Mouse (Mus musculus): ENCODE measurements around the gene D7Ertd443e. TPM values are rescaled to one million over a fixed set of nuclear protein-coding genes. Genes with fewer than 3 reads are reported as not detected.

D7Ertd443e gene
- 0.12 and 0.17 TPM in 2 replicates for polyA plus RNA-seq (2016; fragmentation: Nextera tagmentation; extraction: Ambion mirVana)

GRCm38 (mm10) chr7:134385561-134385960, at the start of gene D7Ertd443e:
D7Ertd443e (minus strand) TSS chr7:134385661.
- H3K9ac ChIP-seq: no peak within 1 kb of the TSS
- WGBS: 84% methylated on average over 5 of the region's 5 CpGs
- no peaks in the 10 kb centered on the region for H3K36me3 ChIP-seq
- no peak for ATAC-seq (ENCODE audit: insufficient number of reproducible peaks, low FRiP score)
- no peaks in the 10 kb centered on the region for H3K27me3 ChIP-seq (replicated peaks)
- H3K4me1 ChIP-seq (replicated peaks): peaks cover 12% of the 10 kb centered on the region; the same call in 1 of the 2 replicates
- no peak within 1 kb of the TSS for H3K4me2 ChIP-seq
- H3K27ac ChIP-seq (ENCODE audit: poor library complexity, severe bottlenecking): no peak within 1 kb of the TSS
- no peak within 1 kb of the TSS for H3K4me3 ChIP-seq
- no peaks in the 10 kb centered on the region for H3K9me3 ChIP-seq (replicated peaks)

DNA sequence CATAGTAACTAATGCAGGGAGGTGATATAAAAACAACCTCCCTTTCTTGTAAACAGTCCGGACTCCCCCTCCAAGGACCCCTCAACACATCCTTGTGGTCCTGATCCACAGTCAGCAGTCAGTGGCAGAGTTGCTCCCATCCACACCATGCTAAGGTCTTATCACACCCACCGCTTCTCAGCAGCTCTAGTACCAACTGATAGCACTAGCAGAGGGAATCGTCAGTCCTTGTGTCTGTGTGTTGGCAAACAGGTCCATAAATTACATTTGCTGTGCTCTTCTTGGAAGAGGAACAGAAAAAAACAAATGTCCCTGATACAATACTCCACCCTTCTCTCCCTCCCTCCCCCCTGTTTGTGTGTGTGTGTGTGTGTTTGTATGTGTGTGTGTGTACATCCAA, 46.2 kb upstream of the D7Ertd443e start:
- Histone ChIP-seq H3K4me3 (no peak overlapping the region), H3K9ac (no peak overlapping the region), H3K27me3 (replicated peaks) (no peaks in the 10 kb centered on the region), H3K36me3 (no peaks in the 10 kb centered on the region), H3K9me3 (replicated peaks) (no peaks in the 10 kb centered on the region), H3K27ac (ENCODE audit: poor library complexity, severe bottlenecking) (no peak overlapping the region), H3K4me2 (no peak overlapping the region), H3K4me1 (replicated peaks) (0 out of 2 replicates have a peak, but pooled peaks cover 4% of the 10 kb centered on the region)
- ATAC-seq (ENCODE audit: insufficient number of reproducible peaks, low FRiP score): no peak
- WGBS: 36% methylated on average over 3 of the region's 3 CpGs

GRCm38 (mm10) chr7:134428676-134429075, 43.2 kb upstream of the D7Ertd443e start:
- H3K4me3 ChIP-seq: no peak overlapping the region
- WGBS: 81% methylated on average over 2 of the region's 2 CpGs
- H3K4me1 ChIP-seq (replicated peaks): 0 out of 2 replicates have a peak, but pooled peaks cover 4% of the 10 kb centered on the region
- no peak overlapping the region for H3K9ac ChIP-seq
- no peak overlapping the region for H3K4me2 ChIP-seq
- H3K36me3 ChIP-seq: no peaks in the 10 kb centered on the region
- no peak for ATAC-seq (ENCODE audit: insufficient number of reproducible peaks, low FRiP score)
- H3K9me3 ChIP-seq (replicated peaks): no peaks in the 10 kb centered on the region
- H3K27me3 ChIP-seq (replicated peaks): no peaks in the 10 kb centered on the region
- H3K27ac ChIP-seq (ENCODE audit: poor library complexity, severe bottlenecking): no peak overlapping the region

DNA sequence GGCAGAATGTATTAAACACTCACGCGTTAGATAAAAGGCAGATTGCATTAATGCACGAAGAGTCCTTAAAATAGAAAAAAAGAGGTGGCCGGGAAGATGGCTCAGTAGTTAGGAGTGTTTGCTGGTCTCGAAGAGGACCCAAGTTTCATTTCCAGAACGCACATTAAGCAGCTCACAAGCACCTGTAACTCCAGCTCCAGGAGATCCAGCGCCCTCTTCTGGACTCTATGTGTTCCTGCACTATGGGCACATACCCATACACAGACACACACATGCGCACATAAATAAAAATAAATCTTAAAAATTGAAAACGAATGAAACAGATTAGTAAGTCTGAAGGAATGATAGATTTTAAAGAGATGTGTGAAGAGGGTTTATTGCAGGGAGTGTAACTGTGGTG, 29.6 kb upstream of the D7Ertd443e start:
- Histone ChIP-seq H3K9me3 (replicated peaks) (no peaks in the 10 kb centered on the region; the same call in 1 of the 2 replicates), H3K27ac (ENCODE audit: poor library complexity, severe bottlenecking) (no peak overlapping the region), H3K27me3 (replicated peaks) (0 out of 2 replicates have a peak, but pooled peaks cover 4% of the 10 kb centered on the region), H3K36me3 (no peaks in the 10 kb centered on the region), H3K9ac (no peak overlapping the region), H3K4me1 (replicated peaks) (peaks cover 17% of the 10 kb centered on the region), H3K4me2 (no peak overlapping the region), H3K4me3 (no peak overlapping the region)
- no peak for ATAC-seq (ENCODE audit: insufficient number of reproducible peaks, low FRiP score)
- WGBS: 93% methylated on average over 9 of the region's 9 CpGs

- Histone ChIP-seq H3K36me3 (no peaks in the 10 kb centered on the region), H3K9me3 (replicated peaks) (no peaks in the 10 kb centered on the region; the same call in 1 of the 2 replicates), H3K4me1 (replicated peaks) (peaks cover 17% of the 10 kb centered on the region), H3K4me2 (no peak overlapping the region), H3K27me3 (replicated peaks) (0 out of 2 replicates have a peak, but pooled peaks cover 4% of the 10 kb centered on the region), H3K9ac (no peak overlapping the region), H3K27ac (ENCODE audit: poor library complexity, severe bottlenecking) (no peak overlapping the region), H3K4me3 (no peak overlapping the region)
- WGBS: 29% methylated on average over 14 of the region's 14 CpGs
- ATAC-seq (ENCODE audit: insufficient number of reproducible peaks, low FRiP score): no peak
Observed at GRCm38 (mm10) chr7:134414005-134414690, 28.7 kb upstream of the D7Ertd443e start.

DNA sequence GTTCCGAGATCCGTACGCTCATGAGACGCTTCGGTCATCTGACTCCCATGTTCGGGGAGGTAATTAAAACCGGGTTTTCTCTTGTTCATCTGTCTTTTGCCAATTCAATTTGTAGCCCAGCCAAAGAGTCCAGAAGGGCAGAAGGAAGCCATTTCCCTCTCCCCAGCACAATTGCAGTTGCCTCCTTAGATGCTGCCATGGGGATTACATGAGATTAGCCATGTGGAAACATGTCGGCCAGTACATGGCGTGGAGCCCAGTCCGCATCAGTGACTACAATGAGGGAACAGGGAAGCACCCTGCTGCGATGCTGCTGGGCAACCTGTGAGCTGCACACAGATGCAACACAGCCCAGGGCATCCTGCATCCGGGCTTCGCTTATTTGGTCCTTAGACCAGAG, 23.2 kb upstream of the D7Ertd443e start:
- no peak for ATAC-seq (ENCODE audit: insufficient number of reproducible peaks, low FRiP score)
- 83% methylated on average over 13 of the region's 13 CpGs for WGBS
- Histone ChIP-seq H3K27me3 (replicated peaks) (0 out of 2 replicates have a peak, but pooled peaks cover 4% of the 10 kb centered on the region), H3K9me3 (replicated peaks) (no peaks in the 10 kb centered on the region), H3K9ac (no peak overlapping the region), H3K36me3 (no peaks in the 10 kb centered on the region), H3K27ac (ENCODE audit: poor library complexity, severe bottlenecking) (no peak overlapping the region), H3K4me2 (no peak overlapping the region), H3K4me1 (replicated peaks) (peaks cover 10% of the 10 kb centered on the region), H3K4me3 (no peak overlapping the region)

- H3K9ac ChIP-seq: no peak overlapping the region
- whole genome bisulfite sequencing: 83% methylated on average over 2 of the region's 2 CpGs
- no peak overlapping the region for H3K4me2 ChIP-seq
- H3K27ac ChIP-seq (ENCODE audit: poor library complexity, severe bottlenecking): no peak overlapping the region
- no peaks in the 10 kb centered on the region for H3K4me1 ChIP-seq (replicated peaks)
- no peaks in the 10 kb centered on the region for H3K36me3 ChIP-seq
- H3K9me3 ChIP-seq (replicated peaks): no peaks in the 10 kb centered on the region
- ATAC-seq (ENCODE audit: insufficient number of reproducible peaks, low FRiP score): no peak
- 0 out of 2 replicates have a peak, but pooled peaks cover 3% of the 10 kb centered on the region for H3K27me3 ChIP-seq (replicated peaks)
- no peak overlapping the region for H3K4me3 ChIP-seq
Observed at GRCm38 (mm10) chr7:134400746-134401145, 15.3 kb upstream of the D7Ertd443e start.

DNA sequence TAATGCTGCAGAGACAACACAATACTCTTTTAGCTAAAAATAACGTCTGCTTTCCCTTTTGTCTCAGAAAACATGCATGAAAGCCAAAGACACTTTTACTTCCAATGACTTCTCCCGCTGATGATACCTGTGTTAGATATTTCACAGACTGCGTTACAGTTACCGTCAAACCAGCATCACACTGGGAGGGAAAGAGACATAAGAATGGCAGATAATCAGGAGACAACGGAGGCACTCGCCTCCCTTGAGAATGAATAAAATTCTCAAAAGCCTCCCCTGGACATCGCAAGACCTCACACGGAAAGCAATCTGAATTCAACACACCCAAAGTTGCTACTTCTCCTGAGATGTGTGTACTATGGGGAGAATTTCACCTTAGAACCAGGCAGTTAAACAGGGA, 11.3 kb upstream of the D7Ertd443e start:
- WGBS: 72% methylated on average over 8 of the region's 8 CpGs
- Histone ChIP-seq H3K27me3 (replicated peaks) (0 out of 2 replicates have a peak, but pooled peaks cover 3% of the 10 kb centered on the region), H3K9ac (no peak overlapping the region), H3K9me3 (replicated peaks) (no peaks in the 10 kb centered on the region), H3K27ac (ENCODE audit: poor library complexity, severe bottlenecking) (no peak overlapping the region), H3K36me3 (no peaks in the 10 kb centered on the region), H3K4me2 (no peak overlapping the region), H3K4me1 (replicated peaks) (no peaks in the 10 kb centered on the region), H3K4me3 (no peak overlapping the region)
- no peak for ATAC-seq (ENCODE audit: insufficient number of reproducible peaks, low FRiP score)

- H3K4me1 ChIP-seq (replicated peaks): peaks cover 12% of the 10 kb centered on the region; the same call in 1 of the 2 replicates
- no peak for ATAC-seq (ENCODE audit: insufficient number of reproducible peaks, low FRiP score)
- WGBS: 81% methylated on average over 3 of the region's 3 CpGs
- no peak overlapping the region for H3K4me2 ChIP-seq
- no peaks in the 10 kb centered on the region for H3K27me3 ChIP-seq (replicated peaks)
- no peaks in the 10 kb centered on the region for H3K9me3 ChIP-seq (replicated peaks)
- H3K36me3 ChIP-seq: no peaks in the 10 kb centered on the region
- no peak overlapping the region for H3K27ac ChIP-seq (ENCODE audit: poor library complexity, severe bottlenecking)
- no peak overlapping the region for H3K4me3 ChIP-seq
- no peak overlapping the region for H3K9ac ChIP-seq
Observed at GRCm38 (mm10) chr7:134382791-134383190, 2.7 kb downstream of the D7Ertd443e start.

DNA sequence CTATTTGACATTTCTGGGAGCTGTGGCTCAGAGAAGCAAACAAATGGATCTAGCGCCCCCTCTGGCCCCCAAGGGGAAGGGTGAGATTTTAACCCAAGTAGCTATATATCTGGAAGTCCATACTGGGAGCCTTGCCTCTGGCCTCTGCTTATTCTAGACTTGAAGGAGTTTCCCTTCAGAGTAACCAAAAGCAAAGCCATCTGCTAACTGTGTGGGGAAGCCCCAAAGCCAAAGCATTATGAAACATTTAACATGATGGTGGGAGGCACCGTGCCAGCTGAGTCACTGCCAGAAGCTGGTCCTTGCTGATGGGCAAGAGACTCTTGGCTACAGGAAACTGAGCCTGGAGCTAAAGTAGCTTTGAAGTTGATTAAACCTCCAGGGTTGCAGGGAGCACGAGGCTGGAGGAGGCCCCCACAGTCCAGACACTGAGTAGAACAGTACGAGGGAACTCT, 4.0 kb downstream of the D7Ertd443e start:
- H3K27ac ChIP-seq (ENCODE audit: poor library complexity, severe bottlenecking): no peak overlapping the region
- no peak for ATAC-seq (ENCODE audit: insufficient number of reproducible peaks, low FRiP score)

GRCm38 (mm10) chr7:134378273-134378672, 7.2 kb downstream of the D7Ertd443e start:
- Histone ChIP-seq H3K9ac (no peak overlapping the region), H3K4me1 (replicated peaks) (peaks cover 6% of the 10 kb centered on the region; the same call in 1 of the 2 replicates), H3K9me3 (replicated peaks) (no peaks in the 10 kb centered on the region), H3K4me3 (no peak overlapping the region), H3K36me3 (no peaks in the 10 kb centered on the region), H3K27ac (ENCODE audit: poor library complexity, severe bottlenecking) (no peak overlapping the region), H3K4me2 (no peak overlapping the region), H3K27me3 (replicated peaks) (no peaks in the 10 kb centered on the region)
- WGBS: 47% methylated on average over 4 of the region's 4 CpGs
- no peak for ATAC-seq (ENCODE audit: insufficient number of reproducible peaks, low FRiP score)

More for the DNA sequence above, 4.0 kb downstream of the D7Ertd443e start:
- Histone ChIP-seq H3K27me3 (replicated peaks) (no peaks in the 10 kb centered on the region), H3K9ac (no peak overlapping the region), H3K36me3 (no peaks in the 10 kb centered on the region), H3K4me3 (no peak overlapping the region), H3K4me1 (replicated peaks) (peaks cover 6% of the 10 kb centered on the region; the same call in 1 of the 2 replicates), H3K9me3 (replicated peaks) (no peaks in the 10 kb centered on the region), H3K4me2 (no peak overlapping the region)
- WGBS: 29% methylated on average over 4 of the region's 4 CpGs
